Mouse (Mus musculus) ES-E14 (cell line): ENCODE results near the gene Timm50. TPM values are rescaled to one million over a fixed set of nuclear protein-coding genes. Genes with fewer than 3 reads are reported as not detected.

Experiments used
- DNase-seq: peaks from one replicate; pipeline ENCODE4 v3.0.0-alpha.2; 2013; ENCODE audit warnings: low read depth, low spot score
- H3K27ac ChIP-seq: 2 replicates; pipeline ENCODE4 v1.5.1; 2012; ENCODE audit warnings: low read depth, mild to moderate bottlenecking, low read length, moderate library complexity, mixed read lengths; ENCODE audit not compliant: poor library complexity, insufficient read depth, severe bottlenecking
- H3K36me3 ChIP-seq: 2 replicates; pipeline ENCODE4 v1.6.1; 2012; ENCODE audit warnings: mild to moderate bottlenecking, low read length, moderate library complexity, mixed read lengths; ENCODE audit not compliant: control insufficient read depth, poor library complexity, insufficient read depth, severe bottlenecking
- H3K4me1 ChIP-seq, 2 experiments: fragments of 150-350 bp in 1 of 2; sonication (generic) in 1 of 2; 2 replicates each; pipeline ENCODE4 v1.6.1; 2012; ENCODE audit warnings: low read length in 2 of 2, mild to moderate bottlenecking in 1 of 2, mixed read lengths in 1 of 2; ENCODE audit not compliant: control insufficient read depth in 2 of 2, insufficient read depth in 2 of 2, poor library complexity in 1 of 2
- H3K4me3 ChIP-seq, 2 experiments: fragments of 150-350 bp in 1 of 2; sonication (generic) in 1 of 2; 2 replicates each; pipeline ENCODE4 v1.5.1; 2012; ENCODE audit warnings: low read length in 2 of 2, low read depth in 1 of 2, mild to moderate bottlenecking in 1 of 2, mixed read lengths in 1 of 2; ENCODE audit not compliant: insufficient read depth in 1 of 2, poor library complexity in 1 of 2, severe bottlenecking in 1 of 2
- H3K9ac ChIP-seq: 2 replicates; pipeline ENCODE4 v1.6.1; 2012; ENCODE audit warnings: low read depth, mild to moderate bottlenecking, low read length, mixed read lengths; ENCODE audit not compliant: poor library complexity, insufficient read depth, severe bottlenecking
- H3K9me3 ChIP-seq: fragments of 150-350 bp; sonication (generic); 2 replicates; pipeline ENCODE4 v1.6.1; 2012; ENCODE audit warnings: low read depth, mild to moderate bottlenecking, low read length; ENCODE audit not compliant: control insufficient read depth, insufficient read depth
- CHD2 ChIP-seq: IDR thresholded peaks from 2 replicates; pipeline ENCODE4 v1.6.1; 2014; ENCODE audit warnings: mild to moderate bottlenecking, low read depth, low read length, inconsistent platforms
- HCFC1 ChIP-seq: IDR thresholded peaks from 2 replicates; pipeline ENCODE4 v1.6.1; 2012; ENCODE audit warnings: low read length, inconsistent platforms, borderline replicate concordance; ENCODE audit not compliant: insufficient read depth
- MAFK ChIP-seq: IDR thresholded peaks from 2 replicates; pipeline ENCODE4 v1.6.1; 2014; ENCODE audit warnings: mild to moderate bottlenecking, low read depth, low read length, inconsistent platforms; ENCODE audit not compliant: insufficient read depth
- ZC3H11A ChIP-seq: IDR thresholded peaks from 2 replicates; pipeline ENCODE4 v1.6.1; 2012; ENCODE audit warnings: low read depth, mild to moderate bottlenecking, inconsistent platforms, low read length, borderline replicate concordance
- ZNF384 ChIP-seq: IDR thresholded peaks from 2 replicates; pipeline ENCODE4 v1.6.1; 2012; ENCODE audit warnings: low read depth, low read length, inconsistent platforms
- in situ Hi-C, 2 experiments: fragments of 600-800 bp; cut with MboI; formaldehyde crosslinking; loops; one replicate each; pipeline ENCODE4 v1.15.1; 2025; ENCODE audit warnings: low sequenced_read_pairs in 2 of 2, inconsistent platforms in 1 of 2; ENCODE audit not compliant: unreplicated experiment in 2 of 2
- total RNA-seq: library from RNA; depleted of rRNA; stranded (reverse); fragments of 300-350 nt; gene quantifications from 2 replicates; pipeline ENCODE4 v1.2.3, GENCODE M21; 2012; rRNA removed

Timm50 gene
- 124 and 159 TPM in 2 replicates for total RNA-seq

- H3K27ac ChIP-seq = peak within 1 kb of the TSS; percentile 76
- TF ChIP-seq CHD2 (no peak), MAFK (peak; percentile 28; the same call in 1 of the 2 replicates), ZNF384 (no peak), HCFC1 (peak; percentile 55; the same call in 1 of the 2 replicates), ZC3H11A (no peak)
- H3K4me1 ChIP-seq = peaks cover 2 to 4% of the 10 kb centered on the region in 2 experiments
- peak within 1 kb of the TSS; percentile 97 for H3K9ac ChIP-seq
- peak; percentile 95 for DNase-seq
- no peaks in the 10 kb centered on the region for H3K9me3 ChIP-seq
- H3K4me3 ChIP-seq = peak within 1 kb of the TSS; percentile 97 to 100
- H3K36me3 ChIP-seq = peaks cover 52% of the 10 kb centered on the region
- in situ Hi-C loops = no loop called here
Observed at GRCm38 (mm10) chr7:28311926-28312543, at the start of gene Timm50. Gene Timm50 (minus strand): TSS chr7:28312072.

GRCm38 (mm10) chr7:28360291-28360690 is 48.4 kb upstream of the Timm50 start:
- in situ Hi-C loops = no loop called here
- DNase-seq = no peak
- TF ChIP-seq ZC3H11A = no peak
- no peak for TF ChIP-seq ZNF384
- no peak for TF ChIP-seq MAFK
- no peak for TF ChIP-seq HCFC1
- no peak for TF ChIP-seq CHD2
- H3K9me3 ChIP-seq = no peaks in the 10 kb centered on the region
- H3K4me1 ChIP-seq = peaks cover 0 to 15% of the 10 kb centered on the region in 2 experiments; a peak in 2 of 4 replicates
- H3K9ac ChIP-seq = no peak overlapping the region
- peaks cover 15% of the 10 kb centered on the region; the same call in 1 of the 2 replicates for H3K36me3 ChIP-seq
- no peak overlapping the region for H3K27ac ChIP-seq
- H3K4me3 ChIP-seq = no peak overlapping the region

GRCm38 (mm10) chr7:28359854-28360253 is 48.0 kb upstream of the Timm50 start:
- Histone ChIP-seq H3K4me1 (peaks cover 0 to 16% of the 10 kb centered on the region in 2 experiments; a peak in 2 of 4 replicates), H3K4me3 (no peak overlapping the region), H3K9ac (no peak overlapping the region), H3K9me3 (no peaks in the 10 kb centered on the region), H3K27ac (no peak overlapping the region), H3K36me3 (peaks cover 18% of the 10 kb centered on the region; the same call in 1 of the 2 replicates)
- in situ Hi-C loops = no loop called here
- TF ChIP-seq MAFK (no peak), ZC3H11A (no peak)
- no peak for DNase-seq

GRCm38 (mm10) chr7:28358431-28358830 is 46.6 kb upstream of the Timm50 start:
- TF ChIP-seq ZC3H11A (no peak), MAFK (no peak), HCFC1 (no peak)
- H3K9ac ChIP-seq = no peak overlapping the region
- in situ Hi-C loops = no loop called here

More at GRCm38 (mm10) chr7:28358431-28358830, 46.6 kb upstream of the Timm50 start:
- no peaks in the 10 kb centered on the region for H3K9me3 ChIP-seq
- peaks cover 27% of the 10 kb centered on the region for H3K36me3 ChIP-seq
- DNase-seq = no peak
- no peak overlapping the region for H3K4me3 ChIP-seq
- H3K4me1 ChIP-seq = peaks cover 0 to 16% of the 10 kb centered on the region in 2 experiments; a peak in 2 of 4 replicates
- no peak overlapping the region; the same call in 1 of the 2 replicates for H3K27ac ChIP-seq
